Mouse (Mus musculus) limb, embryonic 10.5 days (tissue): ENCODE results near the gene Frmd3. TPM values are rescaled to one million over a fixed set of nuclear protein-coding genes. Genes with fewer than 3 reads are reported as not detected.
"Not testable (repeated sequence)": the region's sequence is repeated elsewhere in the genome, so short reads cannot be mapped to it uniquely, and the experiment has no call there.

Source experiments
- DNase-seq: peaks from one replicate; pipeline ENCODE4 v3.0.0-alpha.2; 2017; ENCODE audit warnings: low spot score
- H3K27ac ChIP-seq: fragments of 300-500 bp; sonication (generic); 2 replicates; pipeline ENCODE4 v1.5.1; 2016; ENCODE audit warnings: mild to moderate bottlenecking
- H3K27me3 ChIP-seq: fragments of 300-500 bp; sonication (generic); 2 replicates; pipeline ENCODE4 v1.6.1; 2016; ENCODE audit warnings: low read depth, mild to moderate bottlenecking; ENCODE audit not compliant: poor library complexity, severe bottlenecking
- H3K36me3 ChIP-seq: fragments of 300-500 bp; sonication (generic); 2 replicates; pipeline ENCODE4 v1.6.1; 2016; ENCODE audit warnings: mild to moderate bottlenecking, moderate library complexity
- H3K4me1 ChIP-seq: fragments of 300-500 bp; sonication (generic); 2 replicates; pipeline ENCODE4 v1.6.1; 2016
- H3K4me3 ChIP-seq: fragments of 300-500 bp; sonication (generic); 2 replicates; pipeline ENCODE4 v1.5.1; 2016; ENCODE audit warnings: mild to moderate bottlenecking, moderate library complexity
- H3K9me3 ChIP-seq: fragments of 300-500 bp; sonication (generic); replicated peaks from 2 replicates; pipeline ENCODE4 v1.6.1; 2016; ENCODE audit warnings: mild to moderate bottlenecking
- WGBS: fragments of 180-500 bp; shearing (Covaris S2); methylation state at CpG from one replicate; pipeline ENCODE4 v1.1.7; 2016; 5-methylcytosine and 5-hydroxymethylcytosine counted together
- polyA plus RNA-seq: library from polyadenylated mRNA; unstranded; fragments of >200 nt; fragmentation: Nextera tagmentation; extraction: Ambion mirVana; gene quantifications from 2 replicates; pipeline ENCODE4 v1.2.1, GENCODE M21; 2016

Frmd3 gene
- 0.46 and 0.49 TPM in 2 replicates for polyA plus RNA-seq

- Histone ChIP-seq H3K4me1 (peaks cover 13% of the 10 kb centered on the region), H3K4me3 (peak within 1 kb of the TSS; percentile 64), H3K27me3 (peaks cover 35% of the 10 kb centered on the region), H3K36me3 (no peaks in the 10 kb centered on the region), H3K9me3 (no peaks in the 10 kb centered on the region), H3K27ac (peak within 1 kb of the TSS; percentile 71)
- DNase-seq: peak; percentile 70
- WGBS: under 1% methylated on average over 56 of the region's 56 CpGs
Measured at GRCm38 (mm10) chr4:74013211-74014047, at the start of gene Frmd3. Frmd3 (plus strand) TSS chr4:74013442.

GRCm38 (mm10) chr4:73980454-73980853, 32.8 kb upstream of the Frmd3 start:
- H3K4me1 ChIP-seq: no peaks in the 10 kb centered on the region
- no peak for DNase-seq
- 83% methylated on average over 3 of the region's 3 CpGs for WGBS
- no peaks in the 10 kb centered on the region for H3K27me3 ChIP-seq
- H3K27ac ChIP-seq: no peak overlapping the region
- H3K4me3 ChIP-seq: no peak overlapping the region
- H3K36me3 ChIP-seq: no peaks in the 10 kb centered on the region
- H3K9me3 ChIP-seq: no peaks in the 10 kb centered on the region

GRCm38 (mm10) chr4:74012277-74012676, 965 bp upstream of the Frmd3 start:
- no peak for DNase-seq
- H3K27ac ChIP-seq: no peak overlapping the region
- WGBS: 63% methylated on average over 3 of the region's 3 CpGs
- peaks cover 13% of the 10 kb centered on the region for H3K4me1 ChIP-seq
- H3K9me3 ChIP-seq: no peaks in the 10 kb centered on the region
- no peaks in the 10 kb centered on the region for H3K36me3 ChIP-seq
- H3K27me3 ChIP-seq: peaks cover 35% of the 10 kb centered on the region
- H3K4me3 ChIP-seq: no peak overlapping the region

- H3K9me3 ChIP-seq: no peaks in the 10 kb centered on the region
- H3K4me1 ChIP-seq: peaks cover 13% of the 10 kb centered on the region
- peaks cover 35% of the 10 kb centered on the region for H3K27me3 ChIP-seq
- DNase-seq: no peak
- H3K27ac ChIP-seq: no peak overlapping the region
- 49% methylated on average over 4 of the region's 4 CpGs for WGBS
- no peaks in the 10 kb centered on the region for H3K36me3 ChIP-seq
- peak overlapping the region; percentile 64 for H3K4me3 ChIP-seq
Measured at GRCm38 (mm10) chr4:74012700-74013099, 542 bp upstream of the Frmd3 start.

GRCm38 (mm10) chr4:74014048-74014500, 832 bp downstream of the Frmd3 start:
- H3K9me3 ChIP-seq: no peaks in the 10 kb centered on the region
- peaks cover 35% of the 10 kb centered on the region for H3K27me3 ChIP-seq
- peak; percentile 35 for DNase-seq
- 10% methylated on average over 11 of the region's 11 CpGs for whole genome bisulfite sequencing
- H3K27ac ChIP-seq: no peak overlapping the region
- no peaks in the 10 kb centered on the region for H3K36me3 ChIP-seq
- H3K4me3 ChIP-seq: peak overlapping the region; percentile 64
- peaks cover 13% of the 10 kb centered on the region for H3K4me1 ChIP-seq

- no peaks in the 10 kb centered on the region for H3K36me3 ChIP-seq
- no peaks in the 10 kb centered on the region for H3K4me1 ChIP-seq
- no peak overlapping the region for H3K4me3 ChIP-seq
- H3K9me3 ChIP-seq: no peaks in the 10 kb centered on the region
- 90% methylated on average over 2 of the region's 2 CpGs for WGBS
- no peak overlapping the region for H3K27ac ChIP-seq
- no peak for DNase-seq
- H3K27me3 ChIP-seq: peaks cover 3% of the 10 kb centered on the region; the same call in 1 of the 2 replicates
Measured at GRCm38 (mm10) chr4:74020084-74020483, 6.8 kb downstream of the Frmd3 start.

- Histone ChIP-seq H3K36me3 (no peaks in the 10 kb centered on the region), H3K4me1 (no peaks in the 10 kb centered on the region), H3K27me3 (no peaks in the 10 kb centered on the region), H3K9me3 (no peaks in the 10 kb centered on the region), H3K27ac (no peak overlapping the region), H3K4me3 (no peak overlapping the region)
- DNase-seq: no peak
Measured at GRCm38 (mm10) chr4:74043226-74043625, 30.0 kb downstream of the Frmd3 start.

GRCm38 (mm10) chr4:74051692-74052091, 38.5 kb downstream of the Frmd3 start:
- no peaks in the 10 kb centered on the region for H3K4me1 ChIP-seq
- H3K9me3 ChIP-seq: no peaks in the 10 kb centered on the region
- H3K27ac ChIP-seq: no peak overlapping the region
- no peak for DNase-seq
- WGBS: 84% methylated on average over 1 of the region's 1 CpGs
- no peaks in the 10 kb centered on the region for H3K36me3 ChIP-seq
- no peaks in the 10 kb centered on the region for H3K27me3 ChIP-seq
- H3K4me3 ChIP-seq: no peak overlapping the region

- no peaks in the 10 kb centered on the region for H3K36me3 ChIP-seq
- no peak for DNase-seq
- no peaks in the 10 kb centered on the region for H3K4me1 ChIP-seq
- H3K4me3 ChIP-seq: no peak overlapping the region
- H3K9me3 ChIP-seq: no peaks in the 10 kb centered on the region
- H3K27me3 ChIP-seq: no peaks in the 10 kb centered on the region
- 52% methylated on average over 2 of the region's 2 CpGs for WGBS
- no peak overlapping the region for H3K27ac ChIP-seq
Measured at GRCm38 (mm10) chr4:74076727-74077126, 63.5 kb downstream of the Frmd3 start.

- H3K36me3 ChIP-seq: no peaks in the 10 kb centered on the region
- H3K9me3 ChIP-seq: no peaks in the 10 kb centered on the region
- no peaks in the 10 kb centered on the region for H3K4me1 ChIP-seq
- no peaks in the 10 kb centered on the region for H3K27me3 ChIP-seq
- H3K4me3 ChIP-seq: no peak overlapping the region
- H3K27ac ChIP-seq: no peak overlapping the region
- 90% methylated on average over 3 of the region's 3 CpGs for WGBS
- no peak for DNase-seq
Measured at GRCm38 (mm10) chr4:74110816-74111215, 97.6 kb downstream of the Frmd3 start.

GRCm38 (mm10) chr4:74191528-74191927, 178.3 kb downstream of the Frmd3 start:
- no peaks in the 10 kb centered on the region for H3K36me3 ChIP-seq
- H3K4me3 ChIP-seq: no peak overlapping the region
- H3K27ac ChIP-seq: no peak overlapping the region
- no peak for DNase-seq
- H3K27me3 ChIP-seq: no peaks in the 10 kb centered on the region
- H3K4me1 ChIP-seq: no peaks in the 10 kb centered on the region
- no peaks in the 10 kb centered on the region for H3K9me3 ChIP-seq

- no peak for DNase-seq
- H3K27me3 ChIP-seq: no peaks in the 10 kb centered on the region
- no peak overlapping the region for H3K27ac ChIP-seq
- H3K4me3 ChIP-seq: no peak overlapping the region
- no peaks in the 10 kb centered on the region for H3K36me3 ChIP-seq
- no peaks in the 10 kb centered on the region for H3K9me3 ChIP-seq
- no peaks in the 10 kb centered on the region for H3K4me1 ChIP-seq
Measured at GRCm38 (mm10) chr4:74201281-74201811, 188.1 kb downstream of the Frmd3 start.

- WGBS: 86% methylated on average over 1 of the region's 1 CpGs
- not testable (repeated sequence) for DNase-seq
Measured at GRCm38 (mm10) chr4:74221780-74222179, 208.5 kb downstream of the Frmd3 start.

More at GRCm38 (mm10) chr4:74221780-74222179, 208.5 kb downstream of the Frmd3 start:
- H3K27ac ChIP-seq, H3K27me3 ChIP-seq, H3K4me3 ChIP-seq, H3K4me1 ChIP-seq, H3K9me3 ChIP-seq, H3K36me3 ChIP-seq: not testable (repeated sequence)
